Mouse (Mus musculus): ENCODE results near the gene Vps26a.

DNA sequence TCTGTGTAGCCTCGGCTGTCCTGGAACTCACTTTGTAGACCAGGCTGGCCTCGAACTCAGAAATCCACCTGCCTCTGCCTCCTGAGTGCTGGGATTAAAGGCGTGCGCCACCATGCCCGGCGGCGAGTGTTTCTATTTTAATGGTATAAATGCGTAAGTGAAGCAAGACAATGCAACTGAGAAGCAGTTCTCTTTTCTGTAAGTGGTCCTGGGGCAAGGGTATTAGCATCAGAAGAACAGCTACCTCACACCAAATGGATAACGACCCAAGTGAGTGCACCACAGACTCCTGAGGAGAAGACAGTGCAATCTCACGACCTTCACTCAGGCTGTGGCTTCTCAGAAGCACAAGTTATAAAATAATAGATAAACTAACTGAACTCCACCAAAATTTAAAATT, 11.7 kb downstream of the Vps26a start:
- TF ChIP-seq CTCF (IDR thresholded peaks at IDR 0.05; ENCODE audit: borderline replicate concordance, insufficient read depth, low read length): no peak
- TF ChIP-seq POLR2A (IDR thresholded peaks at IDR 0.05; ENCODE audit: low read depth, low read length): no peak
